Mouse (Mus musculus) kidney, adult 2 months (tissue): ENCODE results near the gene Phyhipl.

Experiments
- CTCF ChIP-seq: fragments of 200-500 bp; conservative IDR thresholded peaks from 2 replicates; pipeline ENCODE4 v1.5.1; 2011; ENCODE audit warnings: low read depth, mild to moderate bottlenecking, control low read depth, low read length, moderate library complexity, mixed read lengths; ENCODE audit not compliant: insufficient read depth, insufficient read length
- POLR2A ChIP-seq: fragments of 200-500 bp; IDR thresholded peaks from one replicate; pipeline ENCODE4 v1.6.1; 2011; ENCODE audit warnings: low read depth, low read length, control low read depth

DNA sequence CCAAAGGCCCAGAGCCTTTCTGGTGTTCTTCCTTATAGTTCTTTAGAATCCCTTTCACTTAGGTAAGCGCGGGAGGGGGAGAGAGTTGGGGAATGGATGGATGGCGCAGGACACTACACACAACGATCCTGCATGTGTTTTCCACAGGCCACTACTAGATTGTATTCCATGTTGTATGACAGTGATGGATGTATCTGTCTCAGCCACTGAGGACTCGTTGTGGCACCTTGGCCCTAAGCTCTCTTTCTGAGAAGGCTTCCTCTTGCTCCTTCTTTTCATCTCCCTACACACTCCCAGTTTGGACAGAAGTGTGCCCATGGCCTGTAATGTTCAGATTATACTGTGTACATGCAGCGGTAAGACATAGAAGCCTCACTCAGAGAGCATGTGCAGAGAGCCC, 33.6 kb upstream of the Phyhipl start:
- TF ChIP-seq CTCF (no peak), POLR2A (no peak)
